Mouse (Mus musculus): ENCODE measurements around the gene Mettl7b. TPM values are rescaled to one million over a fixed set of nuclear protein-coding genes. Genes with fewer than 3 reads are reported as not detected.
"Not testable (repeated sequence)": the region's sequence is repeated elsewhere in the genome, so short reads cannot be mapped to it uniquely, and the experiment has no call there.

The Mettl7b gene
- polyA plus RNA-seq (2016; fragmentation: Nextera tagmentation; extraction: Ambion mirVana), result 0.13 TPM in 1 of 2 replicates, not detected in the other

DNA sequence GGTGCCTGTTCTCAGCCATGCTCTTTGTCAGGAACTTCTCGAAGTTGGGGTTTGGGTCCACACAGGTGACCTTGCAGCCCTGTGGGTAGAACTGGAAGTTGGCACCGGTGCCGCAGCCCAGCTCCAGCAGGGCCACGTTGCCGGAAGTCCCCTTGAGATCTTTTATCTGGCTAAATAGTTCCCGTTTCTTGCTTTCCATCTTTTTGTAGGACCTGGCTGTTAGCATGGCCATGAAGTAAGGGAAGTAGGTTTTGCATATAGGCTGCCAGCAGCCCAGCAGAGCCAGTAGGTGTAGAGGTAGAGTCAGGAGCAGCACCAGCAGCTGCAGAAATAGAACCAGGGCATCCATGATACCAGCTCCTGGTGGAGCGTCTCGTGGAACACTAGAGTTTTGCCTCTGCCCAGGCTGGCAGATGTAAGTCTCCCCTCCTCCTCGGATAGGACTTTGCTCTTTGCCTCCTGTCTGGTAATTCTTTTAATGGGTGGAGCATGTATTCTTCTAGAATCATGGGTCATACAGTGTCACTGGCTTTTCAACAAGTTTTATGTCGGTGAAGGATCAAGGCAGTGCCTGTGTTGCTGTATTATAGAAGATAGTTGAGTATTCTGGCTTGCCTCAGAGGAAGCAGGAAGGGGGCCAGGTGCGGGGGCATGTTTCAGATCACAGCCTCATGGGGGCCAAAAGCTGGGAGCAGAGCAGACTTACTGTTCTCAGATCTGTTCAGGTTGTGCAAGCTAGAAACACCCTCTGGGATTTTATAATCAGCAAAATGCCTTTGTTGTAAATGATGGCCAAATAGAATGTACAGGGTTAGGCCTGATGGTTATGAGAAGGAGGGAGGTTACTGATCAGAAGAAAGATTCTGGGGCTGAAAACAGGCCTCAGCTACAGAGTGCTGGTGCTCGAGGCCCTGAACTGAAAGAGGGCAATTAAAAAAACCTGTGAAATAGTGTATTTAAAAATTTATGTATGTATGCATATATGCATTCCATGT lies at the start of gene Mettl7b:
Gene Mettl7b, minus strand, starts transcription at position 399 of the 995 bp plus-strand sequence.
- Histone ChIP-seq H3K27me3 (no peaks in the 10 kb centered on the region), H3K4me2 (replicated peaks) (no peak within 1 kb of the TSS), H3K4me3 (no peak within 1 kb of the TSS), H3K36me3 (no peaks in the 10 kb centered on the region), H3K9ac (no peak within 1 kb of the TSS), H3K4me1 (no peaks in the 10 kb centered on the region), H3K27ac (no peak within 1 kb of the TSS), H3K9me3 (no peaks in the 10 kb centered on the region)
- WGBS, result 80% methylated on average over 12 of the region's 12 CpGs
- ATAC-seq (ENCODE audit: insufficient number of reproducible peaks, insufficient read depth, low FRiP score, low TSS enrichment), result no peak

GRCm38 (mm10) chr10:129010288-129010841 lies 49.6 kb upstream of the Mettl7b start, which contains the start of gene Olfr763:
Gene Olfr763, plus strand, starts transcription at chr10:129010791.
- Histone ChIP-seq H3K9me3 (no peaks in the 10 kb centered on the region), H3K4me3 (no peak within 1 kb of the TSS), H3K4me1 (no peaks in the 10 kb centered on the region), H3K27ac (no peak within 1 kb of the TSS), H3K27me3 (no peaks in the 10 kb centered on the region), H3K36me3 (no peaks in the 10 kb centered on the region), H3K4me2 (replicated peaks) (no peak within 1 kb of the TSS), H3K9ac (no peak within 1 kb of the TSS)
- no peak for ATAC-seq (ENCODE audit: insufficient number of reproducible peaks, insufficient read depth, low FRiP score, low TSS enrichment)
- 67% methylated on average over 2 of the region's 2 CpGs for WGBS

DNA sequence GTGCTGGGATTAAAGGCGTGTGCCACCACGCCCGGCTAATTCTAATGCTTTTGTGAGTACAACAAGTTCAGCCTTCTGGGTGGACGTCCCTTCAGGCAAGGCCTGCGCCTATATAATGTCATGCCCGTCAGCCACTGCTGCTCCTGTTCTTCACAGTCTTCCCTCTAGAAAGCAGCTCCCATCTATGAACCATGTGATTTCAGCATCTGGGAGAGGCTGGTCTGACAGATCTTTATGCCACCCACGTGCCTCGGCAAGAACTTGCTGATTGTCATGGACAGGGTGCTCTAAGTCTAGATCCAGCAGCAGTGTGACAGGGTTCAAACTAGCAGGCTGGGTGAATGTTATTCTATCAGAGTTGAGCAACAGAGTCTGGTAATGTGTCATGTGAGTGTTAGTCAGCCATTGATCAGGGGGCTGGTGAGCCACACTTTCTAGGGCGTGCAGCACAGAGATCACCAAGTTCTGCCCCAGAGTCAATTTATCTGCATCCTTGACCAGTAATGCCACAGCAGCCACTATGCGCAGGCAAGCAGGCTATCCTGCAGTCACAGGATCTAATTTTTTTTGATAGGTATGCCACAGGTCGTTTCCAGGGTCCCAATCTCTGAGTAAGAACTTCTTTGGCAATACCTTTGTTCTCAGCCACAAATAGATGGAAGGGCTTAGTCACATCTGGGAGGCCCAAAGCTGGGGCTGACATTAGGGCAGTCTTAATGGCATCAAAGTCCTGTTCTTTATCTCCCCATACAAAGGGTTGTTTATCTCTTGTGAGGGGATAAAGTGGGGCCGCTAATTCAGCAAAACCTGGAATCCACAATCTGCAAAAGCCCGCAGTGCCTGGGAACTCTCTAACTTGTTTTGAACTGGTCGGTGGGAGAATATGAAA lies 43.5 kb upstream of the Mettl7b start:
- ATAC-seq (ENCODE audit: insufficient number of reproducible peaks, insufficient read depth, low FRiP score, low TSS enrichment), result no peak
- Histone ChIP-seq H3K4me1 (no peaks in the 10 kb centered on the region), H3K4me2 (replicated peaks) (no peak overlapping the region), H3K27ac (no peak overlapping the region), H3K36me3 (no peaks in the 10 kb centered on the region), H3K4me3 (no peak overlapping the region), H3K9me3 (no peaks in the 10 kb centered on the region), H3K9ac (no peak overlapping the region), H3K27me3 (no peaks in the 10 kb centered on the region)
- WGBS, result 79% methylated on average over 14 of the region's 14 CpGs

GRCm38 (mm10) chr10:128996523-128997040 lies 35.8 kb upstream of the Mettl7b start:
- 0 out of 2 replicates have a peak, but pooled peaks have one; percentile 52 for ATAC-seq (ENCODE audit: insufficient number of reproducible peaks, insufficient read depth, low FRiP score, low TSS enrichment)
- Histone ChIP-seq H3K4me3 (no peak overlapping the region), H3K4me2 (replicated peaks) (no peak overlapping the region), H3K4me1 (no peaks in the 10 kb centered on the region), H3K36me3 (no peaks in the 10 kb centered on the region), H3K9ac (no peak overlapping the region), H3K9me3 (no peaks in the 10 kb centered on the region), H3K27ac (no peak overlapping the region), H3K27me3 (no peaks in the 10 kb centered on the region)
- WGBS, result 72% methylated on average over 4 of the region's 4 CpGs

DNA sequence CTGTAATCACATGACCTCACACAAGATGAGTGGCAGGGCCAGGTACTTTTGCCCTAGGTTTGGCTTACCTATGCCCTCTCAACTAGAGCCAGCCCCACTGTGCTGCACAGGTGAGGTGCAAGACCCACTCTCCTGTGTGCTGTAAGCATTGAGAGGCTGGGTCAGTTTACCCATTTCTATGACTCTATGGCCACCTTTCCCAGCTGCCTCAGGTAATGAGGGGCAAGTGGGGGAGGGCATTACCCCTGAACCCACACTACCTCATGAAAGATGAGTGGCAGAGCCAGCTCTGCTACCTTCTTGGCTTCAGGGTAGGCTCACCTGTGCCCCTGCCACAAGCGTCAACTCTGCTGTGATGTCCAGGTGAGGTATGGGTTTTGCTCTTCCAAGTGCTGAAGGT lies 35.0 kb upstream of the Mettl7b start:
- Histone ChIP-seq H3K9me3 (no peaks in the 10 kb centered on the region), H3K4me3 (no peak overlapping the region), H3K4me2 (replicated peaks) (no peak overlapping the region), H3K9ac (no peak overlapping the region), H3K27me3 (no peaks in the 10 kb centered on the region), H3K36me3 (no peaks in the 10 kb centered on the region), H3K4me1 (no peaks in the 10 kb centered on the region), H3K27ac (no peak overlapping the region)
- 82% methylated on average over 1 of the region's 1 CpGs for WGBS
- no peak for ATAC-seq (ENCODE audit: insufficient number of reproducible peaks, insufficient read depth, low FRiP score, low TSS enrichment)

GRCm38 (mm10) chr10:128990994-128991393 lies 30.2 kb upstream of the Mettl7b start:
- Histone ChIP-seq H3K4me2 (replicated peaks) (no peak overlapping the region), H3K4me3 (no peak overlapping the region), H3K27ac (no peak overlapping the region), H3K9ac (no peak overlapping the region), H3K36me3 (no peaks in the 10 kb centered on the region), H3K9me3 (no peaks in the 10 kb centered on the region), H3K27me3 (no peaks in the 10 kb centered on the region), H3K4me1 (no peaks in the 10 kb centered on the region)
- no peak for ATAC-seq (ENCODE audit: insufficient number of reproducible peaks, insufficient read depth, low FRiP score, low TSS enrichment)

DNA sequence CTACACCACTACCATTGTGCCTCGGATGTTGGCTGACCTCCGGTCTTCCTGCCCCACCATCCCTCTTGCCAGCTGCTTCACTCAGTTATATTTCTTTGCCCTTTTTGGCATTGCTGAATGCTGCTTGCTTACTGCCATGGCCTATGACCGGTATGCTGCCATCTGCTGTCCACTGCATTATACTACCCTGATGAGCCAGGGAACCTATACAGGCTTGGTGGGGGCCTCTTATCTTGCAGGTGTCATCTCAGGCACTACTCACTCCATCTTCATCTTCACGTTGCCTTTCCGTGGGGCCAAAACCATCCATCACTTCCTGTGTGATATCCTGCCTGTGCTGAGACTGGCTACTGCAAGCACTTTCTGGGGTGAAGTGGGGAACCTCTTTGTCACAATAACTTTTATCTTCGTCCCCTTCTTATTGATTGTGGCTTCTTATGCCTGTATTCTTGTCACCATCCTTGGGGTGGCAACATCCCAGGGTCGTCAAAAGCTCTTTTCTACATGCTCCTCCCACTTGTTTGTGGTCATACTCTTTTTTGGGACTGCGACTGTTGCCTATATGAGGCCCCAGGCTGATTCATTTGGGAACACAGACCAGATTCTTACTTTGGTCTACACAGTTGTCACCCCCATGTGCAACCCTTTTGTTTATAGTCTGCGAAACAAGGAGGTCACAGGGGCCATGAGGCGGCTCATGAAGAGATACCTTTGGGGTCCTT lies 29.5 kb upstream of the Mettl7b start:
- H3K9me3 ChIP-seq; H3K4me3 ChIP-seq; ATAC-seq (ENCODE audit: insufficient number of reproducible peaks, insufficient read depth, low FRiP score, low TSS enrichment); H3K27me3 ChIP-seq; H3K4me1 ChIP-seq; H3K27ac ChIP-seq; H3K9ac ChIP-seq; H3K36me3 ChIP-seq; H3K4me2 ChIP-seq (replicated peaks): not testable (repeated sequence)
- WGBS, result 66% methylated on average over 7 of the region's 10 CpGs

GRCm38 (mm10) chr10:128989131-128989530 lies 28.3 kb upstream of the Mettl7b start, which contains the start of gene Olfr9:
Gene Olfr9, plus strand, starts transcription at chr10:128989431.
- not testable (repeated sequence) for H3K4me2 ChIP-seq (replicated peaks); H3K9me3 ChIP-seq; H3K27ac ChIP-seq; H3K36me3 ChIP-seq; H3K27me3 ChIP-seq; H3K4me3 ChIP-seq; H3K9ac ChIP-seq; ATAC-seq (ENCODE audit: insufficient number of reproducible peaks, insufficient read depth, low FRiP score, low TSS enrichment); H3K4me1 ChIP-seq
- WGBS, result 27% methylated on average over 1 of the region's 1 CpGs

DNA sequence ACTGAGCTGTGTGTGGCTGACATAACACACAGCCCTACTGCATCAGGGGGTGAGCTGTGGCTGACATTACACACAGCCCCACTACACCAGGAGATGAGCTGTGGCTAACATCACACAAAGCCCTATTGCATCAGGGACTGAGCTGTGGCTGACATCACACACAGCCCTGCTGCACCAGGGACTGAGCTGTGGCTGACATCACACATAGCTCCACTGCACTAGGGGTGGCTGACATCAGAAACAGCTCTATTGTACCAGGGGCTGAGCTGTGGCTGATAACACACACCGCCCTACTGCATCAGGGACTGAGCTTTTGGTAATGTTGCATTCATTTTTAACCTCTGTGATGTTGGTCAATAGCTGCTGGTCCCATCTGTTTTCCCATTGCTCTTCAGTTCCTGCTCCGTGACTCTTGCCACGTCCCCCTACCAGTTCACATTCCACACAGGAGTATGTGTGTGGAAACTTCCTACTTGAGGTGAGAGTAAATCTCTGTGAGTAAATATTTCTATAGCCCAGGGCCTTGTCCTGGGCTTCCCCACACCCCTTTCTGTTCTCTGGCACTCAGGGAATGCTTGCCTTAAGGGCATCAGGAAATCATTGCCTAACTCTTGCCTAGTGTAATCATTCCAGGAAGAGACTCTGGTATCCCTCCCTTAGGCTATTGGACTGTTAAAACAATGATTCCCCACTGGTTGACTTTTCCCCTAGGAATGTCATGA lies 20.0 kb upstream of the Mettl7b start:
- Histone ChIP-seq H3K4me1 (no peaks in the 10 kb centered on the region), H3K27ac (no peak overlapping the region), H3K36me3 (no peaks in the 10 kb centered on the region), H3K4me2 (replicated peaks) (no peak overlapping the region), H3K9ac (no peak overlapping the region), H3K4me3 (no peak overlapping the region), H3K9me3 (no peaks in the 10 kb centered on the region), H3K27me3 (no peaks in the 10 kb centered on the region)
- ATAC-seq (ENCODE audit: insufficient number of reproducible peaks, insufficient read depth, low FRiP score, low TSS enrichment), result no peak
- WGBS, result 58% methylated on average over 3 of the region's 3 CpGs

GRCm38 (mm10) chr10:128977522-128978114 lies 16.8 kb upstream of the Mettl7b start:
- Histone ChIP-seq H3K4me2 (replicated peaks) (no peak overlapping the region), H3K27me3 (no peaks in the 10 kb centered on the region), H3K9ac (no peak overlapping the region), H3K4me1 (no peaks in the 10 kb centered on the region), H3K36me3 (no peaks in the 10 kb centered on the region), H3K27ac (no peak overlapping the region), H3K9me3 (no peaks in the 10 kb centered on the region), H3K4me3 (no peak overlapping the region)
- 20% methylated on average over 9 of the region's 9 CpGs for WGBS
- 0 out of 2 replicates have a peak, but pooled peaks have one; percentile 22 for ATAC-seq (ENCODE audit: insufficient number of reproducible peaks, insufficient read depth, low FRiP score, low TSS enrichment)
